Mouse (Mus musculus) midbrain, embryonic 15.5 days (tissue): ENCODE data around the gene Cmklr1. TPM values are rescaled to one million over a fixed set of nuclear protein-coding genes. Genes with fewer than 3 reads are reported as not detected.

Experiments
- ATAC-seq: fragments of 200-750 bp; cut with Nextera tagmentation; replicated peaks from 2 replicates; pipeline ENCODE4 v1.8.0; 2017; ENCODE audit warnings: moderate TSS enrichment
- H3K27ac ChIP-seq: fragments of 300-500 bp; sonication (generic); 2 replicates; pipeline ENCODE4 v1.5.1; 2015; ENCODE audit warnings: mild to moderate bottlenecking, inconsistent platforms
- H3K27me3 ChIP-seq: fragments of 300-500 bp; sonication (generic); replicated peaks from 2 replicates; pipeline ENCODE4 v1.6.1; 2015; ENCODE audit warnings: inconsistent platforms
- H3K36me3 ChIP-seq: fragments of 300-500 bp; sonication (generic); replicated peaks from 2 replicates; pipeline ENCODE4 v1.6.1; 2015; ENCODE audit warnings: inconsistent platforms
- H3K4me1 ChIP-seq: fragments of 300-500 bp; sonication (generic); 2 replicates; pipeline ENCODE4 v1.6.1; 2015; ENCODE audit warnings: inconsistent platforms
- H3K4me2 ChIP-seq: fragments of 300-500 bp; sonication (generic); 2 replicates; pipeline ENCODE4 v1.6.1; 2015; ENCODE audit warnings: inconsistent platforms, mild to moderate bottlenecking, moderate library complexity
- H3K4me3 ChIP-seq: fragments of 300-500 bp; sonication (generic); 2 replicates; pipeline ENCODE4 v1.5.1; 2015; ENCODE audit warnings: mild to moderate bottlenecking, inconsistent platforms
- H3K9ac ChIP-seq: fragments of 300-500 bp; sonication (generic); 2 replicates; pipeline ENCODE4 v1.6.1; 2015; ENCODE audit warnings: mild to moderate bottlenecking, inconsistent platforms
- H3K9me3 ChIP-seq: fragments of 300-500 bp; sonication (generic); 2 replicates; pipeline ENCODE4 v1.6.1; 2016; ENCODE audit warnings: inconsistent platforms
- WGBS: fragments of 180-500 bp; shearing (Covaris S2); methylation state at CpG from one replicate; pipeline ENCODE4 v1.1.7; 2015; ENCODE audit warnings: mixed read lengths; 5-methylcytosine and 5-hydroxymethylcytosine counted together
- polyA plus RNA-seq: library from polyadenylated mRNA; unstranded; fragments of >200 nt; fragmentation: Nextera tagmentation; extraction: Ambion mirVana; gene quantifications from 2 replicates; pipeline ENCODE4 v1.2.1, GENCODE M21; 2015

Cmklr1 gene
- polyA plus RNA-seq, 1 experiment from 2014 or later = 2.8 TPM

DNA sequence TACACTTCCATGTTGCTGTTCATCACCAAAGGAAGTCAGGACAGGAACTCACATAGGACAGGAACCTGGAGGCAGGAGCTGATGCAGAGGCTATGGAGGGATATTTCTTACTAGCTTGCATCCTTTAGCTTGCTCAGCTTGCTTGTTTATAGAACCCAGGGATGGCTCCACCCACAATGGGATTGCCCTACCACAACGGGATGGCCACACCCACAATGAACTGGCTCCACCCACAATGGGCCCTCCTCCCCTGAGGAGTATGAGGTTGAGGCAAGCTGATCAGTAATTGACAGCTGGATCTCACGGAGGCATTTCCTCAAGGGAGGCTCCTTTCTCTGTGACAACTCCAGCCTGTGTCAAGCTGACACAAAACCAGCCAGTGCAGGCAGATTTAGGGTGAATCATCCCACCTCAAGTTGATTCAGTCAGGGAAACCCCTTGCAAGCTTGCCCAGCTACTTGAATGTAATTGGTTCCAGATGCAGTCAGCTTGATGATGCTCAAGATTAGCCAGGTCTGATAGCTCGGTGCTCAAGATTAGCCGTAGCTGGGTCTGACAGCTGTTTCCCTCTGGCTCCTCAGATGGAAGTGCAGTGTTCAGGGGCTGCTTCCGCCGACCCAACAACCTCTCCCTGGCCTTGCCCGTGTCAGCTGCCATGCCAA is 80.0 kb downstream of the Cmklr1 start:
- no peaks in the 10 kb centered on the region for H3K36me3 ChIP-seq
- ATAC-seq = no peak
- H3K4me3 ChIP-seq = no peak overlapping the region
- WGBS = 55% methylated on average over 7 of the region's 7 CpGs
- no peaks in the 10 kb centered on the region for H3K9me3 ChIP-seq
- no peaks in the 10 kb centered on the region for H3K4me1 ChIP-seq
- H3K27ac ChIP-seq = no peak overlapping the region
- no peaks in the 10 kb centered on the region for H3K27me3 ChIP-seq
- no peak overlapping the region for H3K4me2 ChIP-seq
- no peak overlapping the region for H3K9ac ChIP-seq

DNA sequence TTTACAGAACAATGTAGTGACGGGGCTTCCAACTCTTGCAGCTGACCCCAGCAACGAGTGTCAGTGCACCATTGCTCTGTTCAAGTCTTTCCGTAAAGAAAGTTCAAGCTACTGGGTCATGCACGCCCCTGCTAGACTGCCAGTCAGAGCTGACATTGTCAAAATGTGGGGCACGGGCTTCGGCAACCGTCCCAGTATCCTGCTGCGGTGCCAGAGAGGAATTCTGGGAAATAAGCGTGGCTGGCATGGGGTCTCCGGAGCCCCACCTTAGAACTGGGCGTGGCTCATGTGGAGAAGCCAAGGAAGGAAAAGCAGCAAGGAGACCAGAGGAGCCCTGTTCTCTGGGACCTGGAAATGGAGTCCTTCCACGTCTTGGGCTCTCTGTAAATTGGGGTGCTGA is 84.4 kb downstream of the Cmklr1 start:
- H3K27me3 ChIP-seq = no peaks in the 10 kb centered on the region
- no peaks in the 10 kb centered on the region for H3K9me3 ChIP-seq
- no peak overlapping the region for H3K9ac ChIP-seq
- no peaks in the 10 kb centered on the region for H3K4me1 ChIP-seq
- ATAC-seq = no peak
- H3K4me2 ChIP-seq = no peak overlapping the region
- 75% methylated on average over 12 of the region's 12 CpGs for WGBS
- H3K36me3 ChIP-seq = no peaks in the 10 kb centered on the region
- H3K27ac ChIP-seq = no peak overlapping the region
- no peak overlapping the region for H3K4me3 ChIP-seq

DNA sequence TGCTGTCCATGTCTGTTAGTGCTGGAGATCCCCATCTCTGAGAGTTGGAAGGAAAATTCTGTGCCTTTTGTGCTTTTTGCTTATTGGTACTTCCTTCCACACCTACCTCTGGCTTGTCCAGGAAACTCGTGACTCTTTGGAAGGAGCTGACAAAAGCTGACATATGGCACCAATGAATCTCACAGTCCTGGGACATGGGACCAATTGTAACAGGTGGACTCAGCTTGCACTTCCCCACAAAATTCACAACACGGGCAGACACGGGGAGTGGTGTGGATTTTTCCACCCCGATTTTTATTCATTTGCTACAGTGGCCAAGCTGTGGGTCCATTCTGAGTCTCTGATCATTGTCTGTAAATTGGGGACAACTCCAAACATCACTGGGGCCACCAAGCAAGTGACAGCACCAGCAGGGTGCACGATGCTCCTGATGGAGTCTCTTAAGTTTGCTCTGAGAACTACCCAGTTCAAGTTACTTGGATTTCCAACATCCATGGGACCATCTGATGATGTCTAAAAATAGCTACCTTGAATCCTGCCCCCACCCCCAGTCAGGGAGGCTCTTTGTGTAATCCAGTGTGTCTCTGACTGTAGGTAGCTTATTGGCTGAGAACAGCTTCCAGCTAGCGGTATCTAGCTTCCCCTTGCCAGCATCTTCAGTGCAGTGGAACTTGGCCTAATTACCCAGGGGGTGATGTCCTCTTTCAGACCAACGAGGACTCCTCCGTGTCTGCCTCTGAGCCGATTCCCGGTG is 84.9 kb downstream of the Cmklr1 start:
- 77% methylated on average over 10 of the region's 10 CpGs for WGBS
- Histone ChIP-seq H3K4me1 (no peaks in the 10 kb centered on the region), H3K9ac (no peak overlapping the region), H3K4me2 (no peak overlapping the region), H3K4me3 (no peak overlapping the region), H3K27me3 (no peaks in the 10 kb centered on the region), H3K36me3 (no peaks in the 10 kb centered on the region), H3K9me3 (no peaks in the 10 kb centered on the region), H3K27ac (no peak overlapping the region)
- no peak for ATAC-seq

DNA sequence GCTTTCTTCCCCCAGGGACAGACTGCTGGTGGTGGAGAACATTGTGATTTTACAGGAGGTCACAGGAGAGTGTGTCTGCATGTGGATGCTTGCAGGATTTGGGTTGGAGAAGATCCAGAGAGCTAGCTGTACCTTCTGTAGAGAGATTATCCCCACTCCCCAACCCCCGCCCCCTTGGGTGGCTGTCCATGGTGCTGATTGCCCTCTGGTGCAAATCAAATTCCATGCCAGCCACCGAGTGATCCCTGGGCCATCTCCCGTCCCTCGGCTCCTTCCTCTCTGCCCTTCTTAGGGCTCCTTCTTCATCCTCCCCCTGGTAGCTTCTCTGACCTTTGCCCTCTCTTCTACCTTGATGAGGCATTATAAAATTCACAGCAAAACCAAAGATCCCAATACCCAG is 85.8 kb downstream of the Cmklr1 start:
- 28% methylated on average over 4 of the region's 4 CpGs for WGBS
- H3K9me3 ChIP-seq = no peaks in the 10 kb centered on the region
- H3K36me3 ChIP-seq = no peaks in the 10 kb centered on the region
- no peak overlapping the region for H3K9ac ChIP-seq
- no peak for ATAC-seq
- H3K27ac ChIP-seq = no peak overlapping the region
- no peak overlapping the region for H3K4me3 ChIP-seq
- H3K4me1 ChIP-seq = no peaks in the 10 kb centered on the region
- H3K27me3 ChIP-seq = no peaks in the 10 kb centered on the region
- H3K4me2 ChIP-seq = no peak overlapping the region

Other genes starting within 250 kb of the Cmklr1 start
- 16.0 TPM in 2 replicates for gene Wscd2, start 160.1 kb downstream of the Cmklr1 start, polyA plus RNA-seq
- not detected in 2 replicates for gene 1700069L16Rik, start 74.3 kb upstream of the Cmklr1 start, polyA plus RNA-seq
- gene Ficd, start 85.4 kb upstream of the Cmklr1 start, polyA plus RNA-seq = 10.4 and 10.7 TPM in 2 replicates
- gene Sart3, start 122.1 kb upstream of the Cmklr1 start, polyA plus RNA-seq = 53.3 and 57.5 TPM in 2 replicates
- gene Iscu, start 122.3 kb upstream of the Cmklr1 start, polyA plus RNA-seq = 75.4 and 78.4 TPM in 2 replicates
- gene Tmem119, start 150.1 kb upstream of the Cmklr1 start, polyA plus RNA-seq = 5.7 and 6.3 TPM in 2 replicates
- gene Selplg, start 182.2 kb upstream of the Cmklr1 start, polyA plus RNA-seq = 2.4 and 2.8 TPM in 2 replicates